Mouse (Mus musculus) heart, embryonic 10.5 days (tissue): ENCODE measurements around the gene Rbm24. TPM values are rescaled to one million over a fixed set of nuclear protein-coding genes. Genes with fewer than 3 reads are reported as not detected.
A peak's percentile ranks its signal among the peaks of the same experiment; 100 is the strongest.

ENCODE experiments used
- DNase-seq: peaks from one replicate; pipeline ENCODE4 v3.0.0-alpha.2; 2017; ENCODE audit warnings: low spot score
- H3K27ac ChIP-seq: fragments of 300-500 bp; sonication (generic); 2 replicates; pipeline ENCODE4 v1.5.1; 2016; ENCODE audit warnings: mild to moderate bottlenecking
- H3K27me3 ChIP-seq: fragments of 300-500 bp; sonication (generic); 2 replicates; pipeline ENCODE4 v1.6.1; 2016; ENCODE audit warnings: mild to moderate bottlenecking; ENCODE audit not compliant: poor library complexity, insufficient read depth, severe bottlenecking
- H3K36me3 ChIP-seq: fragments of 300-500 bp; sonication (generic); 2 replicates; pipeline ENCODE4 v1.6.1; 2016; ENCODE audit warnings: mild to moderate bottlenecking, moderate library complexity
- H3K4me1 ChIP-seq: fragments of 300-500 bp; sonication (generic); 2 replicates; pipeline ENCODE4 v1.6.1; 2016; ENCODE audit warnings: mild to moderate bottlenecking
- H3K4me3 ChIP-seq: fragments of 300-500 bp; sonication (generic); 2 replicates; pipeline ENCODE4 v1.5.1; 2016; ENCODE audit warnings: mild to moderate bottlenecking, moderate library complexity
- H3K9me3 ChIP-seq: fragments of 300-500 bp; sonication (generic); 2 replicates; pipeline ENCODE4 v1.6.1; 2016; ENCODE audit warnings: mild to moderate bottlenecking, moderate library complexity
- WGBS: fragments of 180-500 bp; shearing (Covaris S2); methylation state at CpG from one replicate; pipeline ENCODE4 v1.1.7; 2016; 5-methylcytosine and 5-hydroxymethylcytosine counted together
- polyA plus RNA-seq: library from polyadenylated mRNA; unstranded; fragments of >200 nt; fragmentation: Nextera tagmentation; extraction: Ambion mirVana; gene quantifications from 2 replicates; pipeline ENCODE4 v1.2.1, GENCODE M21; 2016

The Rbm24 gene
- 22.9 and 36.8 TPM in 2 replicates for polyA plus RNA-seq

GRCm38 (mm10) chr13:46418141-46418601 lies at the start of gene Rbm24:
Gene Rbm24 (plus strand): TSS chr13:46418434.
- peak; percentile 95 for DNase-seq
- Histone ChIP-seq H3K27me3 (no peaks in the 10 kb centered on the region), H3K27ac (peak within 1 kb of the TSS; percentile 98), H3K4me3 (peak within 1 kb of the TSS; percentile 79), H3K4me1 (peaks cover 18% of the 10 kb centered on the region), H3K9me3 (no peaks in the 10 kb centered on the region), H3K36me3 (peaks cover 8% of the 10 kb centered on the region; the same call in 1 of the 2 replicates)
- under 1% methylated on average over 40 of the region's 41 CpGs for WGBS

GRCm38 (mm10) chr13:46372884-46373283 lies 45.4 kb upstream of the Rbm24 start:
- 37% methylated on average over 7 of the region's 7 CpGs for WGBS
- Histone ChIP-seq H3K27me3 (no peaks in the 10 kb centered on the region), H3K4me1 (no peaks in the 10 kb centered on the region), H3K9me3 (no peaks in the 10 kb centered on the region), H3K27ac (no peak overlapping the region), H3K36me3 (no peaks in the 10 kb centered on the region), H3K4me3 (no peak overlapping the region)
- no peak for DNase-seq

- Histone ChIP-seq H3K4me1 (no peaks in the 10 kb centered on the region), H3K4me3 (no peak overlapping the region), H3K36me3 (no peaks in the 10 kb centered on the region), H3K27ac (no peak overlapping the region), H3K9me3 (no peaks in the 10 kb centered on the region), H3K27me3 (no peaks in the 10 kb centered on the region)
- 81% methylated on average over 1 of the region's 1 CpGs for WGBS
- DNase-seq = no peak
These were observed 42.9 kb upstream of the Rbm24 start for GRCm38 (mm10) chr13:46375371-46375770.

- no peak for DNase-seq
- H3K9me3 ChIP-seq = no peaks in the 10 kb centered on the region
- no peak overlapping the region for H3K27ac ChIP-seq
- no peaks in the 10 kb centered on the region for H3K27me3 ChIP-seq
- H3K4me3 ChIP-seq = no peak overlapping the region
- no peaks in the 10 kb centered on the region for H3K36me3 ChIP-seq
- no peaks in the 10 kb centered on the region for H3K4me1 ChIP-seq
- 85% methylated on average over 8 of the region's 8 CpGs for WGBS
These were observed 30.8 kb upstream of the Rbm24 start for GRCm38 (mm10) chr13:46387396-46387795.

GRCm38 (mm10) chr13:46391654-46392053 lies 26.6 kb upstream of the Rbm24 start:
- Histone ChIP-seq H3K4me1 (no peaks in the 10 kb centered on the region), H3K27ac (no peak overlapping the region), H3K9me3 (no peaks in the 10 kb centered on the region), H3K27me3 (no peaks in the 10 kb centered on the region), H3K36me3 (no peaks in the 10 kb centered on the region), H3K4me3 (no peak overlapping the region)
- no peak for DNase-seq
- 79% methylated on average over 1 of the region's 1 CpGs for WGBS

- Histone ChIP-seq H3K9me3 (no peaks in the 10 kb centered on the region), H3K27ac (no peak overlapping the region), H3K27me3 (no peaks in the 10 kb centered on the region), H3K4me3 (no peak overlapping the region), H3K4me1 (no peaks in the 10 kb centered on the region), H3K36me3 (no peaks in the 10 kb centered on the region)
- DNase-seq = no peak
- WGBS = 91% methylated on average over 4 of the region's 4 CpGs
These were observed 25.3 kb upstream of the Rbm24 start for GRCm38 (mm10) chr13:46392893-46393292.

GRCm38 (mm10) chr13:46393936-46394335 lies 24.3 kb upstream of the Rbm24 start:
- WGBS = 73% methylated on average over 2 of the region's 2 CpGs
- no peak for DNase-seq
- Histone ChIP-seq H3K36me3 (no peaks in the 10 kb centered on the region), H3K4me3 (no peak overlapping the region), H3K4me1 (no peaks in the 10 kb centered on the region), H3K9me3 (no peaks in the 10 kb centered on the region), H3K27ac (no peak overlapping the region), H3K27me3 (no peaks in the 10 kb centered on the region)

- DNase-seq = no peak
- H3K27ac ChIP-seq = no peak overlapping the region
- H3K4me3 ChIP-seq = no peak overlapping the region
- 77% methylated on average over 3 of the region's 3 CpGs for WGBS
- no peaks in the 10 kb centered on the region for H3K36me3 ChIP-seq
- no peaks in the 10 kb centered on the region for H3K4me1 ChIP-seq
- H3K27me3 ChIP-seq = no peaks in the 10 kb centered on the region
- no peaks in the 10 kb centered on the region for H3K9me3 ChIP-seq
These were observed 21.0 kb upstream of the Rbm24 start for GRCm38 (mm10) chr13:46397235-46397634.

GRCm38 (mm10) chr13:46407151-46407550 lies 11.1 kb upstream of the Rbm24 start:
- no peak overlapping the region for H3K4me3 ChIP-seq
- H3K36me3 ChIP-seq = no peaks in the 10 kb centered on the region
- no peak overlapping the region for H3K27ac ChIP-seq
- H3K27me3 ChIP-seq = no peaks in the 10 kb centered on the region
- H3K9me3 ChIP-seq = no peaks in the 10 kb centered on the region
- WGBS = 98% methylated on average over 1 of the region's 1 CpGs
- H3K4me1 ChIP-seq = 0 out of 2 replicates have a peak, but pooled peaks cover 3% of the 10 kb centered on the region
- DNase-seq = no peak

GRCm38 (mm10) chr13:46412247-46412646 lies 6.0 kb upstream of the Rbm24 start:
- no peak overlapping the region for H3K4me3 ChIP-seq
- H3K4me1 ChIP-seq = peaks cover 16% of the 10 kb centered on the region
- no peaks in the 10 kb centered on the region for H3K9me3 ChIP-seq
- no peak for DNase-seq
- H3K27me3 ChIP-seq = no peaks in the 10 kb centered on the region
- no peaks in the 10 kb centered on the region for H3K36me3 ChIP-seq
- H3K27ac ChIP-seq = no peak overlapping the region

- Histone ChIP-seq H3K36me3 (no peaks in the 10 kb centered on the region), H3K9me3 (no peaks in the 10 kb centered on the region), H3K27ac (peak overlapping the region; percentile 85), H3K27me3 (no peaks in the 10 kb centered on the region), H3K4me3 (peak overlapping the region; percentile 31; the same call in 1 of the 2 replicates), H3K4me1 (peaks cover 22% of the 10 kb centered on the region)
- DNase-seq = peak; percentile 83
- WGBS = 38% methylated on average over 10 of the region's 10 CpGs
These were observed 4.6 kb upstream of the Rbm24 start for GRCm38 (mm10) chr13:46413588-46413987.

- no peak for DNase-seq
- no peaks in the 10 kb centered on the region for H3K36me3 ChIP-seq
- peak overlapping the region; percentile 85 for H3K27ac ChIP-seq
- H3K4me3 ChIP-seq = peak overlapping the region; percentile 31; the same call in 1 of the 2 replicates
- peaks cover 22% of the 10 kb centered on the region for H3K4me1 ChIP-seq
- H3K9me3 ChIP-seq = no peaks in the 10 kb centered on the region
- WGBS = 64% methylated on average over 8 of the region's 8 CpGs
- no peaks in the 10 kb centered on the region for H3K27me3 ChIP-seq
These were observed 4.2 kb upstream of the Rbm24 start for GRCm38 (mm10) chr13:46414050-46414449.

- Histone ChIP-seq H3K4me1 (peaks cover 20% of the 10 kb centered on the region), H3K9me3 (no peaks in the 10 kb centered on the region), H3K4me3 (no peak overlapping the region), H3K36me3 (no peaks in the 10 kb centered on the region), H3K27ac (0 out of 2 replicates have a peak overlapping the region, but pooled peaks have one; percentile 16), H3K27me3 (no peaks in the 10 kb centered on the region)
- 91% methylated on average over 8 of the region's 8 CpGs for WGBS
- DNase-seq = no peak
These were observed 2.2 kb upstream of the Rbm24 start for GRCm38 (mm10) chr13:46416021-46416420.

GRCm38 (mm10) chr13:46417594-46417993 lies 640 bp upstream of the Rbm24 start:
- H3K27ac ChIP-seq = peak overlapping the region; percentile 98
- WGBS = 75% methylated on average over 5 of the region's 5 CpGs

More at GRCm38 (mm10) chr13:46417594-46417993, 640 bp upstream of the Rbm24 start:
- no peaks in the 10 kb centered on the region for H3K27me3 ChIP-seq
- no peak for DNase-seq
- H3K4me3 ChIP-seq = peak overlapping the region; percentile 79
- 0 out of 2 replicates have a peak, but pooled peaks cover 3% of the 10 kb centered on the region for H3K36me3 ChIP-seq
- no peaks in the 10 kb centered on the region for H3K9me3 ChIP-seq
- peaks cover 19% of the 10 kb centered on the region for H3K4me1 ChIP-seq
